Mouse (Mus musculus) urinary bladder, adult 2 months (tissue): Measurements from ENCODE around the gene Klhl11. TPM values are rescaled to one million over a fixed set of nuclear protein-coding genes. Genes with fewer than 3 reads are reported as not detected.

ENCODE experiments used
- DNase-seq: peaks from one replicate; pipeline ENCODE4 v3.0.0; 2022; ENCODE audit warnings: low spot score
- polyA plus RNA-seq: library from polyadenylated mRNA; depleted of rRNA; stranded (reverse); fragments of >200 nt; gene quantifications from 2 replicates; pipeline ENCODE4 v1.2.3, GENCODE M21; 2012; rRNA removed

The Klhl11 gene
- 12.2 and 13.2 TPM in 2 replicates for polyA plus RNA-seq

DNA sequence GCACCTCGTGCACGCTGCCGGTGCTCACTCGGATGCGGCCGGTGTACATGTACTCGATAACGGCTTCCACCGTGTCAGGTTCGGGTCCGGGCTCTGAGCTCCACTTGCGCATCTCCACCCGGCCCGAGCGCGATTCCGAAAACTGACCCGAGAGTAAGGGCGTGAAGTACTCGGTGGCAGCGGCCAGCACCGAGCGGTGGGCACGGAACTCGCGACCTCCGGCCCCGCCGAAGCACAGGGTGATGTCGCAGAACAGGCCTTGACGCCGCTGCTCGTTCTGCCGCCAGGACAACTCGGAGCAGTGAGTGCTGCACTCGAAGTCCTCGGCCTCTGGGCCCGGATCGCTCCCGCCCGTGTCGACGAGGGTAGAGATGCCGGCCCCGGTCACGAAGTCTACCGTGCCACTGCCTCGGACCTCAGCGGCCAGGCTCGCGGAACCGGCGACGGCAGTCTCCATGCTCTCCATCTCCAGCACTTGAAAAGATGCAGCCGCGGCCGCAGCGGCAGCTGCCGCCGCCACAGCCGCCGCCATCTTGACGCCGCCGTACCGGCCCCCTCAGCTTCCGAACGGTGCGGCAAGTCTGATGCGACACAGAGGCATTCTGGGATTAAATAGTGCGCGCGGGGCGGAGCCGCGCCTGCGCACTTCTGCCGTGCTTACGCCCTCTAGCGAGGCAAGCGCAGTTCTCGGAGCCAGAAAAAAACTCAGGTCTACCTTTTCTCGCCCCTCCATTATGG is at the start of gene Klhl11:
Gene Klhl11 (minus strand): TSS at position 545 of the 738 bp plus-strand sequence.
- DNase-seq, result peak; percentile 87

DNA sequence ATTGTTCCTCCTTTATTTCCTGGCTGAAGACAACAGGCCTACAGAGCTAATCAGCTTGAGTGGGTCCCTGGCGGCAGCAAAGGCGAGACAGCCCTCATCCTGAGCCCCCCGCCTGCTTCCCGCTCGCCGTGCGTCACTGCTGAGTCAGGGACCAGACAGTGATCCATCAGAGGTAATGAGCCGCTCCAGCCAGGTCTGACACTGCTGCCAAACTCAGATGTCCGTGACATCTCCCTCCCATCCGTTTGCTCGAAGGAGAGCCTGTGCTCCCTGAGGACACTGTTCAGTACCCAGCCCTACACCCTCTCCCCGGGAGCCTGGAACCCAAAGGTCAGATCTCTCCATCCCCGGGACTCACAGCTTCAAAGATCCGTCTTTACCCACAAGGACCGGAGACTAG is 48.3 kb upstream of the Klhl11 start:
- DNase-seq, result no peak

DNA sequence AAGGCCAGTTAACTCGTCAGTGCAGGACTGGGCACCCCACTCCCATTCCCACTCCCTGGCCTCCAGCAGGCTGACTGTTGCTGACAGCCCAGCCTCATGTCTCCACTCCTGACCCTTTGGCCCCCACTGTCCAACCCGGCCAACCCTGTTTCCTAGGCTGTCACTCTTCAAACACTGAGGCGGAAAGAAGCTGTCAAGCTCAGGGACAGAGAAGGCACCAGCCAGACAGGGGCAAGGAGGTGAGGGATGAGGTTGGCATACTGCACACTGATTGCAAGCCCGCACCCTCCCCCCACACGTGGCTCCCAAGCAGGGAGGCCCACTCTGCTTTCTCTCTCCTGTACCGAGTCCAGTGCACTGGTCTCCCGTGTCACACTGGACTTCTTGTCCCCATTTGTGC is 46.6 kb upstream of the Klhl11 start:
- DNase-seq, result no peak

DNA sequence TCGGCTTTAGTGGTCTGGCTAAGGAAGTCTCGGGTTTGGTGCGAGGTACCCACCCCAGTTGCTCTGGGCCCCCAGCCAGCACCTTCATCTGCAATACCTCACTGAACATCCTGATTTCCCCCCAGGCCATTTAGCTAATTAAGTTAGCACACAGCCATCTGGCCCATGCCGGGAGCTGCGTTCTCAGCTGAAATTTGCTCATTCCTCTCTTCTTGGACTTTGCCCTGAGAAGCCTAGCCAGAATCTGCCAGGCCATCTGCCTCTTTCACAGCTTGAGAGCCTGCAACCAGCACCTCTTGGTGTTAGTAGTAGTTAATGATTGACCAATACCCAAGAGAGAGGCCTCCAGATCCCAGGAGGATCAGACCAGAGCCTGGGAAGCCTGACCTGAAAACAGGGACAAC is 45.6 kb upstream of the Klhl11 start:
- DNase-seq, result no peak

DNA sequence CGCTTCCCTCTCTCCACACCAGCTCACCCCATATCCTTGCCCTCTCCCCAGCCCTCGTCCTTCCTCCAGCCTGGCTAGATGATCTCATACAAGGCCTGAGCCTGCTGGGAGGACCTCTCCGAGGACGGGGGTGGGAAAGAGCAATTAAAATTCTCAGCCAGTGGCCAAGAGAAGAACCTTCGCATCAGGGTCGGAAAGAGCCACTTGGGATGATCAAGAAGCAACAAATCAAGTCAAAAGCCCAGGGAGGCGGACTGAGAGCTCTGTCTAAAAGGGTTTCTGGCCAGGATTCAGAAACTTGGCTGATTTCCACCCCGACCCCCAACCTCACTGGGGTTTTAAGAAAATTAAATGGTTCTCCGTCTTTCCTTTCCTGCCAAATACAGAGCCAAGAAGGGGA is 43.8 kb upstream of the Klhl11 start:
- no peak for DNase-seq

DNA sequence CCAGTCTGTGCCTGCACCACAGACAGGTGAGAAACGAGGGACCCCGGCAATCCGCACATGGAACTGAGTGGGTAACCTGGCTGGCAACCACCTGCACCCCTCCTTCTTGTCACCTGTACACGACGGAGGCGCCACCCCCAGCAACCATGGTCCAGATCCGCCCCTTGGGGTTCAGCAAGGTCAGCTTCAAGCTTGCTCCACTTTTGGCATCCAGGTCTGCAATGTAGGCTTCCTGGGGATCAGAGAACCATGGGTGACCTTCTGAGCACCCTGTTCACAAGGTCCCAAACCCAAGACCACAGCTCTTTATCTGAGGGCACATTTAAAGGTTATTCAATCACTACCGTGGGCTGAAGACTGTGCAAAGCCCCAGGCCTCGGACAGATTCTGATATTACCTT is 43.2 kb upstream of the Klhl11 start:
- no peak for DNase-seq

DNA sequence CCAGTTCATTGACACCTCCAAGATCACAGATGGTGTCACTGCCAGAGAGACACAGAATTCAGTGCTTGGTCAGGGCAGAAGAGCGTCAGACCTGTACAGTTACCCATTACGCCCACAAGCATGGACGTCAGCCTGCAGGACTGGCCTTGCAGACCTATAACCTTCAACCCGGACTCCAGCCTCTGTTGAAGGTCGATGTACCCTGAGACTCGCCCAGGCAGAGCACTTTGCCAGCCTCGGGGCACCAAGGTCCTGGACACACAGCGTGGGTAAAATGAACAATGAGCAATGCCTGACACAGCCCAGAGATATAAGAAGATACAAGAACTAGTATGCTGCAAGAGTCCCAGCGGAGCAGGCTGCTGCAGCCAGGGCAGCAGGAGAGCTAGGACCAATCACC is 42.5 kb upstream of the Klhl11 start:
- no peak for DNase-seq

DNA sequence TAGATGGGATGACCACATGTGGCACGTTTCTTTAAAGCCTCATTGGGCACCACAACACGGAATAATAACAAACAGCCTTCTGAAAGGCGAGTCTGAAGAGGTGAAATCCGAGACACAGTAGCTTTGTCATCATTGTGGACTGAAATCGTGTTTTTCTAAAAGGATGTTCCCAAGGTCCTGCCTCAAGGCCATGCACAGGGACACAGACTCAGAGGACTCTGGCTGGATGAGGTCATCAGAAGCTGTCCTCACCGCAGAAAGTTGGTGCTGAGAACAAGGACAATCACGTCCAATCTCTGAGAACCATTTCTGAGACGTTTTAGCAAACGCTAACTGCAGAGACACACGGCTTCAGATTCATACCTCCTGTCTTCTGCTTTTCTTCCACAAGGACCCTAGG is 41.2 kb upstream of the Klhl11 start:
- DNase-seq, result no peak

DNA sequence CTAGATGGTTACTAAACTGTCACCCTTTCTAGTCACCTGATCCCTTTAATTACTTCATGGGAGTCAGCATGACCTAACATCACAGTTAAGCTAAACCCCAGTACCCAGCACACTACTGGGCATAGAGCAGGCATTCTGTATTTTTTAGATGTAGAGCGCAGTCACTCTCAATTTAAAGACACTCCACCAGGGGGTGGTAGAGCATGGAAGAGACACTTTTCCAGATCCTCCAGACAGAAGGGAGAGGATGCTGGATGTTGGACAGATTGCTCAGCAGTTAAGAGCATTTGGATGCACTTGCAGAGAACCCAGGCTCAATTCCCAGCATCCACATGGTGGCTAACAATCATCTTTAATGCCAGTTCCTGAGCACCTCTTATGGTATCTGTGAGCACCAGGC is 39.8 kb upstream of the Klhl11 start:
- no peak for DNase-seq

GRCm38 (mm10) chr11:100510556-100510955 is 38.0 kb upstream of the Klhl11 start:
- DNase-seq, result no peak

- DNase-seq, result no peak
These were observed 33.5 kb upstream of the Klhl11 start for GRCm38 (mm10) chr11:100505997-100506396.

GRCm38 (mm10) chr11:100504990-100505660 is 32.6 kb upstream of the Klhl11 start:
- no peak for DNase-seq

DNA sequence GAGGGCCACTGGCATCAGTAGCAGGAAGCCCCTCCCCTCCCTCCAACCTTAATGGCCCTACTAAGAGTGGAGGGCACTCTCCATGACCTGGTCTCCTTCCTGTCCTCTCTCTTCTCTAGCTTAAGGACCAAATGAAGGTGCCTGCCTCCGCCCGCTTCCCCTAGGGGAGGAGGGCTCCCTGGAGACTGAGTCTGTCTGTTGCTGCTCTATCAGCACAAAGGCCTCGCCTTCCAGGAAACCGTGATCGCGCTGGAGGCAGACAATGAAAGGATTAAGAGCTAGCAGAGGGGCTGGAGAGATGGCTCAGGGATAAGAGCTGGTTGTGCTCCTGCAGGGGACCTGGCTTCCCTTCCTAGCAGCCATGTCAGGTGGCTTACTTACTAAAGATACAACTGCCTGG is 28.8 kb upstream of the Klhl11 start:
- no peak for DNase-seq

DNA sequence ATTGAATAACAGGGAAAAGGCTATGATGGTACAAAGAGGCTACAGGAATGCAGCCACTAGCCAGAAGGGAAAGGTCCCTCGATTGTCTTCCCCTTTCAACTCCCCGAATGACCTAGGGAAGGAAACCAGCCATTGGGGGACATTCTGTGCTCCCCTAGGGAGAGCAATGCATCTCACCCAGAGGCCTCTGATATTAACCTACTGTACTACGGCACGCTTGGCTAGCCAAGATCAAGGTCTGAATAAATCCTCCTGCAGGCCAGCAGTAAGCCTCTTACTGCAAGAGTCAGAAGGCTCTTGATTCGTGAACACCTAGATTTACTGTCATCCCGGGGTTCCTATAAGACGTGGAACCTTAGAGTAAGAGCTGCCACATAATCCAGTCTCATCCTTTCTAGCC is 28.1 kb upstream of the Klhl11 start:
- DNase-seq, result no peak

DNA sequence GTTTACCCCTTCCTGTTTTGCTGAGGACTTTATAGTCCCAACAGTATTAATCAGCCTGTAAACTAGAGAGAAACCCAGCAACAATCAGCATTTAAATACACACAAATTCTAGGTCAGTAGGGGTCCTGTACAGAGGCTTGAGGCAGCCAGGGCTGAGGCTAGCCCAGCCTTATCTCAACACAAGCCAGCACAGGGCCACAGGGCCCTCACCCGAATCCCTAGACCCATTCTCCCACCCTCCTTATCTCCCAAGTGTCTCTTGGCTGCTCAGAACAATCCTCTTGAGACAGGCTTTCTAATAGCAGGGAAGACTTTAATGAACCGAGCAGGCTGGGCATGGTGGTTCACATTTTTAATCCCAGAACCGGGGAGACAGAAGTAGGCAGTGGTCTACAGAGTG is 27.7 kb upstream of the Klhl11 start:
- DNase-seq, result no peak

GRCm38 (mm10) chr11:100493771-100494170 is 21.2 kb upstream of the Klhl11 start:
- DNase-seq, result no peak

GRCm38 (mm10) chr11:100490951-100491350 is 18.4 kb upstream of the Klhl11 start:
- no peak for DNase-seq

DNA sequence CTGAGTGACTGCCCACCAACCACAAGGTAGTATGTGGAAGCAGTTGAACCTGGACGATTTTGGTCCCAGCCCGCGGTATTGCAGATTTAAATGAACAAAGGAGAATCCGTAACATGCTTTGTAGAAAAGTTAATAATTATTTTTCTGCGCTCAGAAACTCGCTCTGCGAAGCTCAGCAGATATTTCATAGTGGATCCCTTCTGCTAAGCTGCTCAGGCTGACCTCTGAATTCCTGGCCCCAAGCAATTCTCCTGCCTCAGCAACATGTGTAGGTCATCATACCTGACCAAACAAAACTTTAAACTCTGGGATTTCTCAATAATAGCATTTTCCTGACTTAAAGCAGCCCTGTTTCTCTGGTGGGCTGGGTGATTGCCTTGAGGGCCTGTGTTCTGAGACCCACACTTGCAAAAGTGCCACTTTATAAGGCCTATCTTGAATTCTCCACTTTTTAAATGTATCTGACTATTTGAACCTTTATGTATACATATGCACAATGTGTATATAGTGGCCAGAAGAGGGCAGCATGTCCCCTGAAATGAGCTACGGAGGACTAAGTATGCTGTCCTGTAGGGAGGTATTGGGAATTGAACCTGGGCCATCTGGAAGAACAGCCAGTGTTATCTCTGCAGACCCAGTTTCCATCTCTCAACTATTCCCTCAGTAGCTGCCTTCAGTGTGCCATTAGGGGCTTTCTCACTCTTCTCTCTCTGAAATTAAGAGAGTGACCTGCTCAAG is 13.4 kb upstream of the Klhl11 start:
- DNase-seq, result no peak

DNA sequence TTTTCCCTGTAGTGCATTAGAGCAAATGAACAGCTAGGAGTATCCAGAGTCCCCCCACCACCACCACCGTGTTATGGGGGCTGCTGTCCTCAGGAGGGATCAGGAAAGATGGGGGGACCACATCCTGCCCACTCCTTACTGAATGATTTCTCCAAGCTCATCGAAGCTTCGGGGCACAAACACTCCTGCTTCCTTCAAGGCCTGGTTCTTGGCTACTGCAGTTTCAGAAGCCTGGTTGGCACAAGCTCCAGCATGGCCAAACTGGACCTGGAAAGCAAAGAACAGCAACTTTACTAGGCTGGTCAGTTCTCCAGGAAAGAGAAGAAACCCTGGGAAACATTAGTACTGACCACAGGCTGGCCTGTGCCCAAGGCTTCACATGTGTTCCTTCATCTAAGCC is 11.9 kb upstream of the Klhl11 start:
- no peak for DNase-seq

- DNase-seq, result no peak
These were observed 6.6 kb upstream of the Klhl11 start for GRCm38 (mm10) chr11:100479152-100479551.

DNA sequence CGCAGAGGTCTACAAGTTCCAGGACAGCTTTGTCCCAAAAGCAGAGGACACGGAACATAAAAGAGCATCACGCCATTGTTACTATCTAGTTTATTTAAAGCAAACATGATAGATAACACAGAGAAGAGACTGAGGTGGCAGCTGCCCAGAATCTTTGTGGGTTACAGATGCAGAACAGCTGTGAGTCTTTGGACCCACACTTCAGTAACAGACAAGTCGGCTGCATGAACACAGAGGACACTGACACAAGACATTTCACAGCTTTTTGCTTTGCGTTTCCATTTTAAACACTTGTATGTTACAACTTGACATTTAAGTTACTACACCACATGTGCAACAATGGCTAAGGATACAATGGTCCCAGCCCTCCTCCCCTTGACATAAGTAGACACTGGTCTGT is 3.7 kb upstream of the Klhl11 start:
- no peak for DNase-seq

DNA sequence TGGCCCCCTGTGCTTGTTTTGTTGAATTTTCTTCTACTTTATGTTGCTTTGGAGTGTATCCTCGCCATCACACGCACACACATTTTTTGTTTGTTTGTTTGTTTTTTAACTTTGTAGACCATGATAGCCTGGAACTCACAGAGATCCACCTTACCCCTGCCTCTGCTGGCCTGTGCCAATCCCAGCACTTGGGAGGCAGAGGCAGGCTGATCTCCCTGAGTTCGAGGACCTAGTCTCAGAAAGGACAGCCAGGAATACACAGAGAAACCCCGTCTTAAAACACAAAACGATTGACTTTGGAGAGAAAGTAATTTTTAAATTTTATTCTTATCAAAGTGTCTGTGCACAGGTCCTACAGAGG is 374 bp upstream of the Klhl11 start:
- no peak for DNase-seq
